Mouse (Mus musculus): ENCODE data around the gene Tbxas1.

The Tbxas1 gene

GRCm38 (mm10) chr6:39124719-39125118 is 249.5 kb downstream of the Tbxas1 start:
- DNase-seq (ENCODE audit: low spot score), result no peak

GRCm38 (mm10) chr6:39131480-39131879 is 256.3 kb downstream of the Tbxas1 start:
- DNase-seq (ENCODE audit: low spot score), result no peak

GRCm38 (mm10) chr6:39132556-39132955 is 257.4 kb downstream of the Tbxas1 start:
- DNase-seq (ENCODE audit: low spot score), result no peak

Data from urinary bladder, postnatal 10 days (tissue).